Mouse (Mus musculus) lung, adult 2 months (tissue): ENCODE data around the gene Gm20388. TPM values are rescaled to one million over a fixed set of nuclear protein-coding genes. Genes with fewer than 3 reads are reported as not detected.

Experiments
- DNase-seq: peaks from one replicate; pipeline ENCODE4 v3.0.0; 2022
- H3K4me1 ChIP-seq: fragments of 200-500 bp; 2 replicates; pipeline ENCODE4 v1.6.1; 2011; ENCODE audit warnings: low read length; ENCODE audit not compliant: control insufficient read depth, insufficient read depth
- H3K4me3 ChIP-seq: fragments of 200-500 bp; replicated peaks from 2 replicates; pipeline ENCODE3; 2011; ENCODE audit warnings: low read depth, mild to moderate bottlenecking, control low read depth, low read length; ENCODE audit errors: extremely low read depth
- CTCF ChIP-seq: fragments of 200-500 bp; IDR thresholded peaks from 2 replicates; pipeline ENCODE4 v1.5.1; 2011; ENCODE audit warnings: mild to moderate bottlenecking, low read length, control low read depth; ENCODE audit not compliant: insufficient read depth
- POLR2A ChIP-seq: fragments of 200-500 bp; IDR thresholded peaks from 2 replicates; pipeline ENCODE4 v1.6.1; 2011; ENCODE audit warnings: low read depth, mild to moderate bottlenecking, control low read depth, low read length, borderline replicate concordance; ENCODE audit errors: extremely low read depth
- WGBS: fragments of 180-500 bp; shearing (Covaris S2); methylation state at CpG from one replicate; pipeline ENCODE4 v1.1.7; 2018; 5-methylcytosine and 5-hydroxymethylcytosine counted together
- polyA plus RNA-seq: library from polyadenylated mRNA; depleted of rRNA; stranded (reverse); fragments of >200 nt; gene quantifications from 2 replicates; pipeline ENCODE4 v1.2.3, GENCODE M21; 2012

Gm20388 gene
- polyA plus RNA-seq, 1 experiment = 67.8 TPM

DNA sequence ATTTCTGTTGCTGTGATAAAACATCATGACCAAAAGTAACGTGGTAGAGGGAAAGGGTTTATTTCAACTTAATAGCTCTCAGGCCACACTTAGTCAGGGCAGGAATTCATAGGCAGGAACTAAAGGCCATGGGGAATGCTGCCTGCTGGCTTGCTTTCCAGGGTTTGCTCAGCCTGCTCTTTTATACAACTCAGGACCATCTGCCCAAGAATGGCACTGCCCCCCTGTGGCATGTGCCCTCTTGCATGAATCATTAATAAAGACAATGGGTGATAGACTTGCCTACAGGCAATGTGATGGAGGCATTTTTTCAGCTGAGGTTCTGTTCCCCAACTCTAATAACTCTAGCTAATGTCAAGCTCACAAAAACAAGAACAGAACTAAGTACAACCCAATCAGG, 4131.6 kb downstream of the Gm20388 start:
- DNase-seq = no peak
- 82% methylated on average over 1 of the region's 1 CpGs for WGBS
- TF ChIP-seq CTCF = no peak
- no peak for TF ChIP-seq POLR2A
- H3K4me3 ChIP-seq = no peak overlapping the region
- H3K4me1 ChIP-seq = no peaks in the 10 kb centered on the region

DNA sequence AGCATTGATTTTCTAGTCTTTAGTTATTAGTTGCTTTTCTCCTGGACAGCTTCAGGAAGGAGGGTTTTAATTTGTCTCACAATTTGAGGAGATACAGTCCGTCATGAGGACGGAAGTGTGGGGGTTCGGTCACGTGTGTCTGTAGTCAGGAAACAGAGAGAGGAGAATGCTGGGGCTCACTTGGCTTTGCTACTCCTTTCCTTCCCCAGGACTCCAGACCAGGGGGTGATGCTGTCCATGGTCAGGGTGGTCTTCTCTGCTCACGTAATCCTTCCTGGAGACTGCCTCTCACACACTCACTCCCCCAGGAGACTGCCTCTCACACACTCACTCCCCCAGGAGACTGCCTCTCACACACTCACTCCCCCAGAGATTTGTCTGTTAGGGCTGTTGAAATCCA, 4133.8 kb downstream of the Gm20388 start:
- 91% methylated on average over 5 of the region's 5 CpGs for WGBS
- no peak for DNase-seq
- no peak for TF ChIP-seq CTCF
- TF ChIP-seq POLR2A = no peak
- H3K4me1 ChIP-seq = no peaks in the 10 kb centered on the region
- H3K4me3 ChIP-seq = no peak overlapping the region

GRCm38 (mm10) chr8:124044931-124045330, 4134.3 kb downstream of the Gm20388 start:
- no peak for TF ChIP-seq CTCF
- TF ChIP-seq POLR2A = no peak
- no peak for DNase-seq
- WGBS = 93% methylated on average over 12 of the region's 12 CpGs
- Histone ChIP-seq H3K4me1 (no peaks in the 10 kb centered on the region), H3K4me3 (no peak overlapping the region)

- DNase-seq = no peak
- WGBS = 75% methylated on average over 8 of the region's 8 CpGs
These were observed 4135.2 kb downstream of the Gm20388 start for GRCm38 (mm10) chr8:124045856-124046255.

GRCm38 (mm10) chr8:124052110-124052509, 4141.5 kb downstream of the Gm20388 start:
- H3K4me3 ChIP-seq = no peak overlapping the region
- WGBS = 21% methylated on average over 3 of the region's 3 CpGs
- TF ChIP-seq CTCF (peak; percentile 99), POLR2A (no peak)
- no peaks in the 10 kb centered on the region for H3K4me1 ChIP-seq
- DNase-seq = peak; percentile 71

More at GRCm38 (mm10) chr8:124045856-124046255, 4135.2 kb downstream of the Gm20388 start:
- Histone ChIP-seq H3K4me1 (no peaks in the 10 kb centered on the region), H3K4me3 (no peak overlapping the region)
- TF ChIP-seq POLR2A = no peak
- TF ChIP-seq CTCF = no peak

DNA sequence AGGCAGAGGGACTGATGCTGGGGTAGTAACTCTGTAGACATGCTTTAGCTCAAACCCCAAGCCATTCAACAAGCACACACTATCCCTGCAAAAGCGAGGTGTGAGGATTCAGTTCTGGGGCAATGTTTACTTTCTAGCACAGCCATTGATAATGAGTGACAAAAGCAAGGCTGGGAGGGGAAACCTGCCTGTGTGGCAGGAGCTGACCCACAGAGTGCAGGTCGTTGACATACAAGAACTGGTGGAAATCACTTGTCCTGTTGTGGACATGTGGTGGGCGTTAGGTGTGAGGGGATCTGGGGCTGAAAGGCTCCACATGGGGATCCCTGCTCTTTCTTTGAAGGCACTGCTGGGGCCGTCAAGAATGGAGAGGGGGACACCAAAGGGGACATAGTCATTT, 4141.9 kb downstream of the Gm20388 start:
- no peak for TF ChIP-seq POLR2A
- no peak for TF ChIP-seq CTCF
- WGBS = 60% methylated on average over 4 of the region's 4 CpGs
- H3K4me1 ChIP-seq = no peaks in the 10 kb centered on the region
- H3K4me3 ChIP-seq = no peak overlapping the region
- no peak for DNase-seq

- no peak for TF ChIP-seq CTCF
- TF ChIP-seq POLR2A = no peak
These were observed 4146.4 kb downstream of the Gm20388 start for GRCm38 (mm10) chr8:124056832-124057655.

GRCm38 (mm10) chr8:124066325-124067058, 4155.9 kb downstream of the Gm20388 start:
- Histone ChIP-seq H3K4me1 (peaks cover 7% of the 10 kb centered on the region), H3K4me3 (no peak overlapping the region)
- 33% methylated on average over 4 of the region's 4 CpGs for WGBS
- no peak for TF ChIP-seq CTCF
- no peak for TF ChIP-seq POLR2A
- DNase-seq = no peak

More at GRCm38 (mm10) chr8:124056832-124057655, 4146.4 kb downstream of the Gm20388 start:
- 71% methylated on average over 11 of the region's 11 CpGs for whole genome bisulfite sequencing
- H3K4me1 ChIP-seq = no peaks in the 10 kb centered on the region
- no peak for DNase-seq
- no peak overlapping the region for H3K4me3 ChIP-seq

- no peak overlapping the region for H3K4me3 ChIP-seq
- WGBS = 51% methylated on average over 4 of the region's 4 CpGs
- no peak for DNase-seq
- H3K4me1 ChIP-seq = peaks cover 7% of the 10 kb centered on the region
- TF ChIP-seq CTCF (no peak), POLR2A (no peak)
These were observed 4156.6 kb downstream of the Gm20388 start for GRCm38 (mm10) chr8:124067059-124067750.

DNA sequence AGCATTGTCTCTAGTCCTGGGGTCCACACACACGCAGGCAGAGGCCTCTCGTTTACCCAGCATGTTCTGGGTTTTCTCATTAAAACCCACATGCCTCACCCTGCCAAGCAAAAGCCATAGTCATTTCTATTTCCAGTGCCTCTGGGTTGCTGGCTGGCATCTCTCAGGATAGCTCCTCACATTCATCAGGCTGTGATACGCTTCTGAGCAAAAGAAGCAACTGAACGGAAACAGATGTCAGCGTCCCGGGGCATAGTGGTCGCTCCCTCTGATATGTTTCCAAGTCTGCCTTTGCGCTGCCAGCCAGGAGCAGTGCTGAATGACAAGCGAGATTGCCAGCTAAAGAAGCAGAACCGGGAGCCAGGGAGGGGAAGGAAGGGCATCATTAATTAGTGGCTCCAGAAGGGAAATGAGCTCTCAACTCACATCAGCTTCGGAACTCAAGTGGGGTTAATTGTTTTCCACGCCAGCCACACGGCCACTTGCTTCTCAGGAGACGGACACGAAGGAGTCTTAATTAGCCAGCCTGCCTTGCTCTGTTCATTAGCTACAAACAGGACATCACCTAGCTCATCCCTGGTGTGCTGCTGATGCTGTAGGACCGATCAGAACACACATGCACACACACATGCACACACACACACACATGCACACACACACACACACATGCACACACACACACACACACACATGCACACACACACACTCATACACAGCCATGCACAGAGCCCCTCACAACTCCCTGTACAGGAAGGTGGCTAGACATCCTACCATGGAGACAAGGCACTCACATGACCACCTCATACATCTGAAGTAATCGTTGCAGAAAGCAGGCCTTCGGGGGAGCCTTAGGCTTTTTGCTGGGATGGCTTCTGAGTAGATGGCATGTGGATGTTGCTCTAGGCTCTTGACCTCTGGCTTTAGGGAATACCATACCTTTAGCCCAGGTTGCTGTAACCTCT, 4160.0 kb downstream of the Gm20388 start:
- Histone ChIP-seq H3K4me1 (peaks cover 7% of the 10 kb centered on the region), H3K4me3 (no peak overlapping the region)
- no peak for DNase-seq
- no peak for TF ChIP-seq POLR2A
- no peak for TF ChIP-seq CTCF
- 31% methylated on average over 18 of the region's 18 CpGs for WGBS
